Mouse (Mus musculus) heart, embryonic 10.5 days (tissue): ENCODE data around the gene Ddn. TPM values are rescaled to one million over a fixed set of nuclear protein-coding genes. Genes with fewer than 3 reads are reported as not detected.

Experiments
- DNase-seq: peaks from one replicate; pipeline ENCODE4 v3.0.0-alpha.2; 2017; ENCODE audit warnings: low spot score
- H3K27ac ChIP-seq: fragments of 300-500 bp; sonication (generic); 2 replicates; pipeline ENCODE4 v1.5.1; 2016; ENCODE audit warnings: mild to moderate bottlenecking
- H3K27me3 ChIP-seq: fragments of 300-500 bp; sonication (generic); 2 replicates; pipeline ENCODE4 v1.6.1; 2016; ENCODE audit warnings: mild to moderate bottlenecking; ENCODE audit not compliant: poor library complexity, insufficient read depth, severe bottlenecking
- H3K36me3 ChIP-seq: fragments of 300-500 bp; sonication (generic); 2 replicates; pipeline ENCODE4 v1.6.1; 2016; ENCODE audit warnings: mild to moderate bottlenecking, moderate library complexity
- H3K4me1 ChIP-seq: fragments of 300-500 bp; sonication (generic); 2 replicates; pipeline ENCODE4 v1.6.1; 2016; ENCODE audit warnings: mild to moderate bottlenecking
- H3K4me3 ChIP-seq: fragments of 300-500 bp; sonication (generic); 2 replicates; pipeline ENCODE4 v1.5.1; 2016; ENCODE audit warnings: mild to moderate bottlenecking, moderate library complexity
- H3K9me3 ChIP-seq: fragments of 300-500 bp; sonication (generic); 2 replicates; pipeline ENCODE4 v1.6.1; 2016; ENCODE audit warnings: mild to moderate bottlenecking, moderate library complexity
- WGBS: fragments of 180-500 bp; shearing (Covaris S2); methylation state at CpG from one replicate; pipeline ENCODE4 v1.1.7; 2016; 5-methylcytosine and 5-hydroxymethylcytosine counted together
- polyA plus RNA-seq: library from polyadenylated mRNA; unstranded; fragments of >200 nt; fragmentation: Nextera tagmentation; extraction: Ambion mirVana; gene quantifications from 2 replicates; pipeline ENCODE4 v1.2.1, GENCODE M21; 2016

Gene Ddn
- polyA plus RNA-seq, 1 experiment from 2014 or later, result not detected

GRCm38 (mm10) chr15:98805324-98806040, 3.8 kb downstream of the Ddn start:
- WGBS, result under 1% methylated on average over 64 of the region's 64 CpGs
- Histone ChIP-seq H3K9me3 (no peaks in the 10 kb centered on the region), H3K27ac (peak overlapping the region; percentile 19; the same call in 1 of the 2 replicates), H3K4me1 (peaks cover 62% of the 10 kb centered on the region), H3K4me3 (peak overlapping the region; percentile 63), H3K27me3 (peaks cover 98% of the 10 kb centered on the region), H3K36me3 (no peaks in the 10 kb centered on the region)
- DNase-seq, result peak; percentile 85

- peaks cover 52% of the 10 kb centered on the region for H3K4me1 ChIP-seq
- no peaks in the 10 kb centered on the region for H3K36me3 ChIP-seq
- H3K27ac ChIP-seq, result no peak overlapping the region
- 1% methylated on average over 32 of the region's 32 CpGs for WGBS
- DNase-seq, result peak; percentile 90
- H3K9me3 ChIP-seq, result no peaks in the 10 kb centered on the region
- peaks cover 100% of the 10 kb centered on the region for H3K27me3 ChIP-seq
- H3K4me3 ChIP-seq, result peak overlapping the region; percentile 35; the same call in 1 of the 2 replicates
Measured at GRCm38 (mm10) chr15:98804054-98804453, 5.2 kb downstream of the Ddn start.

- H3K4me1 ChIP-seq, result peaks cover 42% of the 10 kb centered on the region
- no peak overlapping the region for H3K27ac ChIP-seq
- peak overlapping the region; percentile 22; the same call in 1 of the 2 replicates for H3K4me3 ChIP-seq
- H3K27me3 ChIP-seq, result peaks cover 100% of the 10 kb centered on the region
- H3K9me3 ChIP-seq, result no peaks in the 10 kb centered on the region
- DNase-seq, result no peak
- 4% methylated on average over 8 of the region's 8 CpGs for WGBS
- no peaks in the 10 kb centered on the region for H3K36me3 ChIP-seq
Measured at GRCm38 (mm10) chr15:98802926-98803325, 6.4 kb downstream of the Ddn start.

GRCm38 (mm10) chr15:98799396-98799795, 9.9 kb downstream of the Ddn start:
- no peaks in the 10 kb centered on the region for H3K36me3 ChIP-seq
- DNase-seq, result no peak
- H3K27me3 ChIP-seq, result peaks cover 100% of the 10 kb centered on the region
- H3K4me3 ChIP-seq, result no peak overlapping the region
- H3K9me3 ChIP-seq, result no peaks in the 10 kb centered on the region
- H3K4me1 ChIP-seq, result peaks cover 30% of the 10 kb centered on the region
- no peak overlapping the region for H3K27ac ChIP-seq
- 12% methylated on average over 12 of the region's 12 CpGs for WGBS

GRCm38 (mm10) chr15:98798903-98799302, 10.4 kb downstream of the Ddn start:
- Histone ChIP-seq H3K27me3 (peaks cover 100% of the 10 kb centered on the region), H3K27ac (no peak overlapping the region), H3K36me3 (no peaks in the 10 kb centered on the region), H3K4me3 (no peak overlapping the region), H3K4me1 (peaks cover 27% of the 10 kb centered on the region), H3K9me3 (no peaks in the 10 kb centered on the region)
- DNase-seq, result no peak
- 45% methylated on average over 3 of the region's 3 CpGs for WGBS

GRCm38 (mm10) chr15:98797835-98798492, 11.3 kb downstream of the Ddn start:
- H3K9me3 ChIP-seq, result no peaks in the 10 kb centered on the region
- no peak for DNase-seq
- no peaks in the 10 kb centered on the region for H3K36me3 ChIP-seq
- peaks cover 100% of the 10 kb centered on the region for H3K27me3 ChIP-seq
- H3K27ac ChIP-seq, result no peak overlapping the region
- H3K4me1 ChIP-seq, result peaks cover 23% of the 10 kb centered on the region
- 4% methylated on average over 28 of the region's 28 CpGs for WGBS
- no peak overlapping the region; the same call in 1 of the 2 replicates for H3K4me3 ChIP-seq

- Histone ChIP-seq H3K9me3 (no peaks in the 10 kb centered on the region), H3K4me3 (no peak overlapping the region), H3K27ac (no peak overlapping the region), H3K36me3 (no peaks in the 10 kb centered on the region), H3K27me3 (peaks cover 100% of the 10 kb centered on the region), H3K4me1 (peaks cover 31% of the 10 kb centered on the region)
- no peak for DNase-seq
- 9% methylated on average over 13 of the region's 13 CpGs for WGBS
Measured at GRCm38 (mm10) chr15:98796803-98797595, 12.3 kb downstream of the Ddn start.

GRCm38 (mm10) chr15:98793141-98793698, 16.1 kb downstream of the Ddn start:
- peak overlapping the region; percentile 39; the same call in 1 of the 2 replicates for H3K4me3 ChIP-seq
- peaks cover 55% of the 10 kb centered on the region for H3K4me1 ChIP-seq
- no peak overlapping the region for H3K27ac ChIP-seq
- no peaks in the 10 kb centered on the region for H3K36me3 ChIP-seq
- peaks cover 100% of the 10 kb centered on the region for H3K27me3 ChIP-seq
- no peaks in the 10 kb centered on the region for H3K9me3 ChIP-seq
- 3% methylated on average over 13 of the region's 13 CpGs for WGBS
- no peak for DNase-seq

GRCm38 (mm10) chr15:98792233-98793020, 16.9 kb downstream of the Ddn start:
- Histone ChIP-seq H3K4me3 (peak overlapping the region; percentile 39), H3K4me1 (peaks cover 50% of the 10 kb centered on the region), H3K27me3 (peaks cover 100% of the 10 kb centered on the region), H3K9me3 (no peaks in the 10 kb centered on the region), H3K36me3 (no peaks in the 10 kb centered on the region), H3K27ac (no peak overlapping the region)
- DNase-seq, result no peak
- 2% methylated on average over 74 of the region's 75 CpGs for WGBS

- no peak overlapping the region for H3K27ac ChIP-seq
- DNase-seq, result no peak
- H3K36me3 ChIP-seq, result no peaks in the 10 kb centered on the region
- peaks cover 100% of the 10 kb centered on the region for H3K27me3 ChIP-seq
- H3K4me1 ChIP-seq, result peaks cover 45% of the 10 kb centered on the region
- H3K4me3 ChIP-seq, result peak overlapping the region; percentile 39
- 2% methylated on average over 23 of the region's 23 CpGs for WGBS
- H3K9me3 ChIP-seq, result no peaks in the 10 kb centered on the region
Measured at GRCm38 (mm10) chr15:98791771-98792170, 17.5 kb downstream of the Ddn start.

- Histone ChIP-seq H3K36me3 (no peaks in the 10 kb centered on the region), H3K9me3 (no peaks in the 10 kb centered on the region), H3K4me1 (peaks cover 40% of the 10 kb centered on the region), H3K27me3 (peaks cover 100% of the 10 kb centered on the region), H3K27ac (no peak overlapping the region), H3K4me3 (peak overlapping the region; percentile 39)
- DNase-seq, result no peak
- WGBS, result 1% methylated on average over 12 of the region's 12 CpGs
Measured at GRCm38 (mm10) chr15:98791221-98791620, 18.1 kb downstream of the Ddn start.

- Histone ChIP-seq H3K36me3 (no peaks in the 10 kb centered on the region), H3K4me1 (peaks cover 39% of the 10 kb centered on the region), H3K27ac (no peak overlapping the region), H3K9me3 (no peaks in the 10 kb centered on the region), H3K27me3 (peaks cover 100% of the 10 kb centered on the region), H3K4me3 (peak overlapping the region; percentile 39)
- no peak for DNase-seq
- under 1% methylated on average over 23 of the region's 23 CpGs for WGBS
Measured at GRCm38 (mm10) chr15:98790761-98791160, 18.5 kb downstream of the Ddn start.
